Mouse (Mus musculus) CH12.LX (cell line): ENCODE results near the gene Elp4. TPM values are rescaled to one million over a fixed set of nuclear protein-coding genes. Genes with fewer than 3 reads are reported as not detected.

Experiments
- DNase-seq: peaks from one replicate; pipeline ENCODE4 v3.0.0-alpha.2; 2013; ENCODE audit errors: extremely low read depth
- H3K27ac ChIP-seq: 2 replicates; pipeline ENCODE4 v1.5.1; 2012; ENCODE audit warnings: low read depth, mild to moderate bottlenecking, control low read depth, moderate library complexity; ENCODE audit not compliant: insufficient read depth
- H3K27me3 ChIP-seq: replicated peaks from 2 replicates; pipeline ENCODE3; 2012; ENCODE audit warnings: inconsistent platforms
- H3K36me3 ChIP-seq, 2 experiments: replicated peaks in 1 of 2; 2 replicates each; pipeline versions ENCODE3 to v1.6.1; 2012; ENCODE audit warnings: inconsistent platforms in 1 of 2, low read length in 1 of 2, mild to moderate bottlenecking in 1 of 2, mixed read lengths in 1 of 2, moderate library complexity in 1 of 2; ENCODE audit not compliant: control insufficient read depth in 1 of 2, insufficient read depth in 1 of 2
- H3K4me1 ChIP-seq, 2 experiments: 2 replicates each; pipeline ENCODE4 v1.6.1; 2012; ENCODE audit warnings: inconsistent platforms in 1 of 2, moderate library complexity in 1 of 2; ENCODE audit not compliant: insufficient read depth in 2 of 2, control insufficient read depth in 1 of 2
- H3K4me2 ChIP-seq: 2 replicates; pipeline ENCODE4 v1.6.1; 2012; ENCODE audit warnings: low read depth, mild to moderate bottlenecking, control low read depth; ENCODE audit not compliant: poor library complexity, insufficient read depth, severe bottlenecking
- H3K4me3 ChIP-seq, 3 experiments: fragments of 150-350 bp in 1 of 3; sonication (generic) in 1 of 3; replicated peaks in 1 of 3; 2 replicates each; pipeline versions ENCODE3 to v1.5.1; 2011 to 2012; ENCODE audit warnings: low read depth in 2 of 3, low read length in 2 of 3, mild to moderate bottlenecking in 2 of 3, moderate library complexity in 2 of 3, control low read depth in 1 of 3, improper control_type of control experiment in 1 of 3, inconsistent platforms in 1 of 3, mixed read lengths in 1 of 3; ENCODE audit not compliant: poor library complexity in 1 of 3
- H3K79me2 ChIP-seq: replicated peaks from 2 replicates; pipeline ENCODE4 v1.6.1; 2012; ENCODE audit warnings: mild to moderate bottlenecking, moderate library complexity; ENCODE audit not compliant: control insufficient read depth, poor library complexity, insufficient read depth, severe bottlenecking; ENCODE audit errors: extremely low read depth
- H3K9ac ChIP-seq: 2 replicates; pipeline ENCODE4 v1.6.1; 2012; ENCODE audit warnings: low read depth, mild to moderate bottlenecking, control low read depth, moderate library complexity; ENCODE audit not compliant: insufficient read depth
- H3K9me3 ChIP-seq: replicated peaks from 2 replicates; pipeline ENCODE3; 2012; ENCODE audit warnings: low read length, inconsistent platforms, mixed read lengths
- CHD1 ChIP-seq: IDR thresholded peaks from 2 replicates; pipeline ENCODE4 v1.6.1; 2012; ENCODE audit warnings: low read depth, low read length, improper control_type of control experiment, inconsistent platforms
- CHD2 ChIP-seq: IDR thresholded peaks from 2 replicates; pipeline ENCODE4 v1.6.1; 2011; ENCODE audit warnings: low read length, improper control_type of control experiment
- CTCF ChIP-seq, 2 experiments: IDR thresholded peaks in 1 of 2; conservative IDR thresholded peaks in 1 of 2; 2 replicates each; pipeline ENCODE4 v1.5.1; 2011 to 2012; ENCODE audit warnings: low read depth in 2 of 2, low read length in 2 of 2, improper control_type of control experiment in 1 of 2, inconsistent platforms in 1 of 2, mild to moderate bottlenecking in 1 of 2, moderate library complexity in 1 of 2
- E2F4 ChIP-seq: IDR thresholded peaks from 2 replicates; pipeline ENCODE4 v1.6.1; 2011; ENCODE audit warnings: low read depth, low read length, improper control_type of control experiment; ENCODE audit not compliant: insufficient replicate concordance
- ELF1 ChIP-seq: IDR thresholded peaks from 2 replicates; pipeline ENCODE4 v1.6.1; 2014; ENCODE audit warnings: low read depth, mild to moderate bottlenecking, inconsistent platforms, low read length, improper control_type of control experiment
- EP300 ChIP-seq: IDR thresholded peaks from 2 replicates; pipeline ENCODE4 v1.6.1; 2011; ENCODE audit warnings: low read length, improper control_type of control experiment
- ETS1 ChIP-seq: conservative IDR thresholded peaks from 2 replicates; pipeline ENCODE4 v1.6.1; 2012; ENCODE audit warnings: low read depth, mild to moderate bottlenecking, inconsistent platforms, low read length, improper control_type of control experiment, moderate library complexity
- HCFC1 ChIP-seq: IDR thresholded peaks from 2 replicates; pipeline ENCODE4 v1.6.1; 2012; ENCODE audit warnings: low read depth, mild to moderate bottlenecking, inconsistent platforms, low read length, improper control_type of control experiment
- IRF4 ChIP-seq: IDR thresholded peaks from 2 replicates; pipeline ENCODE4 v1.6.1; 2014; ENCODE audit warnings: low read depth, mild to moderate bottlenecking, inconsistent platforms, low read length, improper control_type of control experiment
- JUND ChIP-seq: conservative IDR thresholded peaks from 2 replicates; pipeline ENCODE4 v1.6.1; 2011; ENCODE audit warnings: low read depth, low read length, improper control_type of control experiment
- MAFK ChIP-seq: IDR thresholded peaks from 2 replicates; pipeline ENCODE4 v1.6.1; 2011; ENCODE audit warnings: low read length, improper control_type of control experiment; ENCODE audit not compliant: insufficient replicate concordance
- MAZ ChIP-seq: IDR thresholded peaks from 2 replicates; pipeline ENCODE4 v1.6.1; 2012; ENCODE audit warnings: low read depth, mild to moderate bottlenecking, inconsistent platforms, low read length, improper control_type of control experiment, moderate library complexity
- MXI1 ChIP-seq: IDR thresholded peaks from 2 replicates; pipeline ENCODE4 v1.6.1; 2011; ENCODE audit warnings: mild to moderate bottlenecking, low read depth, low read length, improper control_type of control experiment
- MYC ChIP-seq: IDR thresholded peaks from 2 replicates; pipeline ENCODE4 v1.6.1; 2011; ENCODE audit warnings: low read depth, mild to moderate bottlenecking, improper control_type of control experiment, low read length
- NELFE ChIP-seq: IDR thresholded peaks from 2 replicates; pipeline ENCODE4 v1.6.1; 2011; ENCODE audit warnings: low read depth, low read length, improper control_type of control experiment
- NRF1 ChIP-seq: IDR thresholded peaks from 2 replicates; pipeline ENCODE4 v1.6.1; 2014; ENCODE audit warnings: low read depth, mild to moderate bottlenecking, inconsistent platforms, low read length, improper control_type of control experiment, moderate library complexity
- POLR2A ChIP-seq: IDR thresholded peaks from 2 replicates; pipeline ENCODE4 v1.6.1; 2011; ENCODE audit warnings: low read depth, mild to moderate bottlenecking, improper control_type of control experiment, low read length
- RAD21 ChIP-seq: IDR thresholded peaks from 2 replicates; pipeline ENCODE4 v1.6.1; 2011; ENCODE audit warnings: low read depth, mild to moderate bottlenecking, low read length, improper control_type of control experiment, moderate library complexity
- RCOR1 ChIP-seq: conservative IDR thresholded peaks from 2 replicates; pipeline ENCODE4 v1.6.1; 2012; ENCODE audit warnings: low read depth, mild to moderate bottlenecking, inconsistent platforms, low read length, improper control_type of control experiment
- SIN3A ChIP-seq: IDR thresholded peaks from 2 replicates; pipeline ENCODE4 v1.6.1; 2012; ENCODE audit warnings: low read length, improper control_type of control experiment, inconsistent platforms
- SMC3 ChIP-seq: IDR thresholded peaks from 2 replicates; pipeline ENCODE4 v1.6.1; 2011; ENCODE audit warnings: low read depth, low read length, improper control_type of control experiment
- TCF12 ChIP-seq: IDR thresholded peaks from 2 replicates; pipeline ENCODE4 v1.6.1; 2014; ENCODE audit warnings: low read depth, mild to moderate bottlenecking, inconsistent platforms, low read length, improper control_type of control experiment
- UBTF ChIP-seq: IDR thresholded peaks from 2 replicates; pipeline ENCODE4 v1.6.1; 2012; ENCODE audit warnings: low read depth, mild to moderate bottlenecking, inconsistent platforms, low read length, improper control_type of control experiment, moderate library complexity
- ZNF384 ChIP-seq: IDR thresholded peaks from 2 replicates; pipeline ENCODE4 v1.6.1; 2012; ENCODE audit warnings: low read depth, low read length, improper control_type of control experiment, inconsistent platforms
- dilution Hi-C: fragments of 300-500 bp; cut with MboI; formaldehyde crosslinking; loops from 2 replicates; pipeline ENCODE4 v1.14.3; 2020; ENCODE audit warnings: low sequenced_read_pairs; ENCODE audit not compliant: extremely low pct_unique_long_range_greater_than_20kb, extremely low pct_ligation_motif_present
- in situ Hi-C: fragments of 300-500 bp; cut with MboI; formaldehyde crosslinking; loops from 3 replicates; pipeline ENCODE4 v1.14.3; 2019; ENCODE audit warnings: low sequenced_read_pairs, low pct_ligation_motif_present, low pct_unique_long_range_greater_than_20kb, mixed read lengths
- polyA plus RNA-seq: library from polyadenylated mRNA; unstranded; fragments of >175 nt; gene quantifications from 2 replicates; pipeline ENCODE4 v1.2.1, GENCODE M21; 2012; ENCODE audit warnings: low read depth; ENCODE audit not compliant: insufficient read length
- total RNA-seq, 2 experiments: library from RNA; depleted of rRNA; stranded (reverse); fragments of 300-350 nt in 1 of 2; fragments of >200 nt in 1 of 2; gene quantifications; 2 replicates each; pipeline ENCODE4 v1.2.3; 2012 to 2014

Gene Elp4
- total and polyA plus RNA-seq, 3 experiments = 11.6 to 31.2 (median 21.3) TPM

DNA sequence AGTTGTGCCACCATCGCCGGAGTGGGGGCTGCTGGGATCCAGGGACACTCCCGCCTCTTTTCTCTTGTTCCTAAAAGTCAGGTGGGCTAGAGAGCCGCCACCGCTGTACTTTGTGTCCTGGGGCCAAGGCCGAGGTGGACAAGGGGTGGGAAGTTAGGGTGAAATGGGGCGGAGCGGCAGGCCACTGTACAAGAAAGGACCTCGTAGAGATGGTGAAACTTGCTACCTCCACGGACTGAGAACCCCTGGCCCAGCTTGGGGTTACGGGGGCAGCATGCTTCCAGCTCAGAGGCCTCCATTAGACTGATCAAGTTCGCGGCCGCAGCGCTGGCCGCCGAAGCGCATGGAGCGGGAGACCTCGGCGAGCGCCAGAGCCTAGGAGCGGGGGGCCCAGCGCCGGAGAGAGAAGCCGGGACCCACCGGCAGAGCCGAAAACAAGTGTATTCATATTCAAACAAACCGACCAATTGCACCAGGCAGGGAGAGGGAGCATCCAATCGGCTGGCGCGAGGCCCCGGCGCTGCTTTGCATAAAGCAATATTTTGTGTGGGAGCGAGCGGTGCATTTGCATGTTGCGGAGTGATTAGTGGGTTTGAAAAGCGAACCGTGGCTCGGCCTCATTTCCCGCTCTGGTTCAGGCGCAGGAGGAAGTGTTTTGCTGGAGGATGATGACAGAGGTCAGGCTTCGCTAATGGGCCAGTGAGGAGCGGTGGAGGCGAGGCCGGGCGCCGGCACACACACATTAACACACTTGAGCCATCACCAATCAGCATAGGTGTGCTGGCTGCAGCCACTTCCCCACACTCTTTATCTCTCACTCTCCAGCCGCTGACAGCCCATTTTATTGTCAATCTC, 229.3 kb downstream of the Elp4 start:
- Histone ChIP-seq H3K9me3 (peaks cover 10% of the 10 kb centered on the region), H3K9ac (no peak overlapping the region), H3K36me3 (no peaks in the 10 kb centered on the region)

GRCm38 (mm10) chr2:105674061-105674874, 230.1 kb downstream of the Elp4 start:
- Histone ChIP-seq H3K27ac (no peak overlapping the region), H3K79me2 (no peaks in the 10 kb centered on the region), H3K27me3 (peaks cover 87% of the 10 kb centered on the region), H3K9ac (no peak overlapping the region), H3K36me3 (no peaks in the 10 kb centered on the region), H3K9me3 (peaks cover 12% of the 10 kb centered on the region), H3K4me3 (no peak overlapping the region), H3K4me2 (no peak overlapping the region), H3K4me1 (peaks cover 2 to 10% of the 10 kb centered on the region in 2 experiments; a peak in 2 of 4 replicates)
- DNase-seq = no peak
- dilution Hi-C loops = no loop called here
- in situ Hi-C loops = no loop called here
- TF ChIP-seq ZNF384 (no peak), NELFE (no peak), MAFK (no peak), CHD1 (no peak), POLR2A (no peak), CTCF (conservative IDR thresholded peaks at IDR 0.05 in 1 of 2, IDR thresholded peaks at IDR 0.05 in 1 of 2; ENCODE audit: low read depth in 2 of 2, low read length in 2 of 2) (no peak), RAD21 (no peak), HCFC1 (no peak), SMC3 (no peak), MAZ (no peak), UBTF (no peak), MXI1 (no peak), E2F4 (no peak), ELF1 (no peak), TCF12 (no peak), ETS1 (no peak), SIN3A (no peak), EP300 (no peak), RCOR1 (no peak), NRF1 (no peak)

More for the DNA sequence above, 229.3 kb downstream of the Elp4 start:
- dilution Hi-C loops = no loop called here
- peak overlapping the region; percentile 92; the same call in 1 of the 2 replicates for H3K4me2 ChIP-seq
- DNase-seq = peak; percentile 21
- no peaks in the 10 kb centered on the region for H3K79me2 ChIP-seq
- peaks cover 81% of the 10 kb centered on the region for H3K27me3 ChIP-seq
- peaks cover 2 to 10% of the 10 kb centered on the region in 2 experiments; a peak in 2 of 4 replicates for H3K4me1 ChIP-seq
- TF ChIP-seq SMC3 (no peak), RAD21 (no peak), EP300 (no peak), JUND (no peak), CHD2 (no peak), CTCF (conservative IDR thresholded peaks at IDR 0.05 in 1 of 2, IDR thresholded peaks at IDR 0.05 in 1 of 2; ENCODE audit: low read depth in 2 of 2, low read length in 2 of 2) (no peak), IRF4 (no peak), MYC (no peak), MXI1 (no peak), ZNF384 (no peak)
- H3K4me3 ChIP-seq = no peak overlapping the region
- in situ Hi-C loops = no loop called here
- no peak overlapping the region for H3K27ac ChIP-seq
